Mouse (Mus musculus) spleen, embryonic (tissue): Measurements from ENCODE around the gene Gm45717.
"Not testable (repeated sequence)": the region's sequence is repeated elsewhere in the genome, so short reads cannot be mapped to it uniquely, and the experiment has no call there.

Experiments
- CTCF ChIA-PET: fragments of 350-600 bp; sonication (Branson Sonifier 250); formaldehyde crosslinking; loops from one replicate; lab custom pipeline; 2022; lab: Charles Lee

Gene Gm45717

GRCm38 (mm10) chr7:140970931-140971330 is 15.2 kb upstream of the Gm45717 start:
- CTCF ChIA-PET: interaction anchor here (0.7 kb wide), 1 partner anchor 24 kb away, joined by 11 read pairs; no protein-coding TSS in a partner anchor

GRCm38 (mm10) chr7:140968710-140969109 is 13.0 kb upstream of the Gm45717 start:
- CTCF ChIA-PET: not testable (repeated sequence)

- CTCF ChIA-PET: no interaction called here
These were observed 12.3 kb upstream of the Gm45717 start for GRCm38 (mm10) chr7:140967862-140968591.

- CTCF ChIA-PET: interaction anchor here (0.7 kb wide), 1 partner anchor 82 kb away, joined by 3 read pairs; no protein-coding TSS in a partner anchor
These were observed 11.2 kb upstream of the Gm45717 start, which contains the start of gene Ifitm1 for GRCm38 (mm10) chr7:140966921-140967320. Ifitm1 (plus strand) TSS chr7:140967221.

GRCm38 (mm10) chr7:140962733-140963132 is 7.0 kb upstream of the Gm45717 start:
- CTCF ChIA-PET: no interaction called here

- CTCF ChIA-PET: interaction anchor here (0.7 kb wide), 1 partner anchor 14 kb away, joined by 3 read pairs; no protein-coding TSS in a partner anchor
These were observed 5.7 kb upstream of the Gm45717 start for GRCm38 (mm10) chr7:140961416-140961815.

- CTCF ChIA-PET: no interaction called here
These were observed 4.3 kb upstream of the Gm45717 start for GRCm38 (mm10) chr7:140960026-140960425.

GRCm38 (mm10) chr7:140959181-140959901 is 3.6 kb upstream of the Gm45717 start:
- CTCF ChIA-PET: interaction anchor here (0.6 to 1.3 kb wide), 3 partner anchors 18 to 89 kb away, joined by 3 to 5 read pairs (median 4); partner anchors contain the start of gene Pgghg

GRCm38 (mm10) chr7:140956556-140956869 is 776 bp upstream of the Gm45717 start:
- CTCF ChIA-PET: interaction anchor here (0.7 kb wide), 2 partner anchors 115 to 498 kb away, joined by 4 read pairs; no protein-coding TSS in a partner anchor

- CTCF ChIA-PET: no interaction called here
These were observed 395 bp downstream of the Gm45717 start for GRCm38 (mm10) chr7:140955342-140955741.

GRCm38 (mm10) chr7:140954733-140955071 is 1.0 kb downstream of the Gm45717 start:
- CTCF ChIA-PET: no interaction called here

- CTCF ChIA-PET: no interaction called here
These were observed 1.7 kb downstream of the Gm45717 start for GRCm38 (mm10) chr7:140953800-140954732.

- CTCF ChIA-PET: no interaction called here
These were observed 2.6 kb downstream of the Gm45717 start for GRCm38 (mm10) chr7:140953133-140953532.

GRCm38 (mm10) chr7:140952441-140952840 is 3.3 kb downstream of the Gm45717 start:
- CTCF ChIA-PET: interaction anchor here (0.6 kb wide), 3 partner anchors 12 to 141 kb away, joined by 4 to 7 read pairs (median 7); no protein-coding TSS in a partner anchor

- CTCF ChIA-PET: interaction anchor here (0.6 kb wide), 2 partner anchors 120 to 142 kb away, joined by 7 read pairs; no protein-coding TSS in a partner anchor
These were observed 4.0 kb downstream of the Gm45717 start for GRCm38 (mm10) chr7:140951765-140952164.

GRCm38 (mm10) chr7:140951051-140951450 is 4.7 kb downstream of the Gm45717 start:
- CTCF ChIA-PET: no interaction called here

GRCm38 (mm10) chr7:140949824-140950530 is 5.8 kb downstream of the Gm45717 start, which contains the start of gene Ifitm5:
Ifitm5 (minus strand) TSS chr7:140950291.
- CTCF ChIA-PET: no interaction called here

GRCm38 (mm10) chr7:140949255-140949654 is 6.5 kb downstream of the Gm45717 start:
- CTCF ChIA-PET: interaction anchor here (0.8 kb wide), 1 partner anchor 634 kb away, joined by 3 read pairs; no protein-coding TSS in a partner anchor

- CTCF ChIA-PET: no interaction called here
These were observed 7.6 kb downstream of the Gm45717 start for GRCm38 (mm10) chr7:140948161-140948560.

GRCm38 (mm10) chr7:140946980-140947379 is 8.8 kb downstream of the Gm45717 start:
- CTCF ChIA-PET: interaction anchor here (0.6 kb wide), 1 partner anchor 15 kb away, joined by 3 read pairs; no protein-coding TSS in a partner anchor
